Mouse (Mus musculus) gastrocnemius, postnatal 25 days (tissue): Measurements from ENCODE around the gene Pde3b. TPM values are rescaled to one million over a fixed set of nuclear protein-coding genes. Genes with fewer than 3 reads are reported as not detected.
"Not testable (repeated sequence)": the region's sequence is repeated elsewhere in the genome, so short reads cannot be mapped to it uniquely, and the experiment has no call there.

Experiments used
- DNase-seq: peaks from one replicate; pipeline ENCODE4 v3.0.0; 2022
- total RNA-seq, 2 experiments: library from RNA; stranded (reverse); gene quantifications; 1 replicate in 1 of 2; 2 replicates in 1 of 2; pipeline ENCODE4 v1.2.3; 2021

The Pde3b gene
- total RNA-seq, 2 experiments from 2014 or later = 3.5 to 6.5 TPM

GRCm38 (mm10) chr7:114478901-114479300 lies 63.8 kb downstream of the Pde3b start:
- DNase-seq = no peak

- no peak for DNase-seq
Observed at GRCm38 (mm10) chr7:114479779-114480178, 64.7 kb downstream of the Pde3b start.

- no peak for DNase-seq
Observed at GRCm38 (mm10) chr7:114480196-114480989, 65.3 kb downstream of the Pde3b start.

GRCm38 (mm10) chr7:114481008-114481407 lies 65.9 kb downstream of the Pde3b start:
- no peak for DNase-seq

- no peak for DNase-seq
Observed at GRCm38 (mm10) chr7:114481429-114481931, 66.4 kb downstream of the Pde3b start.

GRCm38 (mm10) chr7:114492540-114492939 lies 77.5 kb downstream of the Pde3b start:
- no peak for DNase-seq

- no peak for DNase-seq
Observed at GRCm38 (mm10) chr7:114494033-114494432, 79.0 kb downstream of the Pde3b start.

GRCm38 (mm10) chr7:114499293-114499692 lies 84.2 kb downstream of the Pde3b start:
- no peak for DNase-seq

- no peak for DNase-seq
Observed at GRCm38 (mm10) chr7:114508879-114509278, 93.8 kb downstream of the Pde3b start.

- DNase-seq = no peak
Observed at GRCm38 (mm10) chr7:114520122-114520521, 105.0 kb downstream of the Pde3b start.

- DNase-seq = no peak
Observed at GRCm38 (mm10) chr7:114526245-114526644, 111.2 kb downstream of the Pde3b start.

GRCm38 (mm10) chr7:114536179-114536578 lies 121.1 kb downstream of the Pde3b start:
- DNase-seq = no peak

GRCm38 (mm10) chr7:114562531-114563241 lies 147.6 kb downstream of the Pde3b start, which contains the start of gene Cyp2r1:
TSS of gene Cyp2r1 (minus strand) at chr7:114562972.
- peak; percentile 89 for DNase-seq

GRCm38 (mm10) chr7:114573866-114574265 lies 158.8 kb downstream of the Pde3b start:
- not testable (repeated sequence) for DNase-seq

GRCm38 (mm10) chr7:114576931-114577330 lies 161.8 kb downstream of the Pde3b start:
- DNase-seq = no peak

GRCm38 (mm10) chr7:114577665-114578064 lies 162.6 kb downstream of the Pde3b start:
- DNase-seq = no peak

- no peak for DNase-seq
Observed at GRCm38 (mm10) chr7:114580426-114580825, 165.3 kb downstream of the Pde3b start.

GRCm38 (mm10) chr7:114581200-114581599 lies 166.1 kb downstream of the Pde3b start:
- no peak for DNase-seq

- DNase-seq = no peak
Observed at GRCm38 (mm10) chr7:114582441-114582840, 167.4 kb downstream of the Pde3b start.
